Mouse (Mus musculus) embryonic facial prominence, embryonic 13.5 days (tissue): ENCODE measurements around the gene Cdc42se2. TPM values are rescaled to one million over a fixed set of nuclear protein-coding genes. Genes with fewer than 3 reads are reported as not detected.

Experiments
- ATAC-seq: fragments of 200-750 bp; cut with Nextera tagmentation; 2 replicates; pipeline ENCODE4 v1.8.0; 2017; ENCODE audit warnings: low read depth; ENCODE audit not compliant: insufficient number of reproducible peaks, insufficient read depth, low FRiP score, low TSS enrichment
- H3K27ac ChIP-seq: fragments of 300-500 bp; sonication (generic); 2 replicates; pipeline ENCODE4 v1.5.1; 2015; ENCODE audit warnings: moderate library complexity, mild to moderate bottlenecking, inconsistent platforms
- H3K27me3 ChIP-seq: fragments of 300-500 bp; sonication (generic); 2 replicates; pipeline ENCODE4 v1.6.1; 2015; ENCODE audit warnings: mild to moderate bottlenecking, inconsistent platforms
- H3K36me3 ChIP-seq: fragments of 300-500 bp; sonication (generic); 2 replicates; pipeline ENCODE4 v1.6.1; 2015; ENCODE audit warnings: mild to moderate bottlenecking, inconsistent platforms
- H3K4me1 ChIP-seq: fragments of 300-500 bp; sonication (generic); 2 replicates; pipeline ENCODE4 v1.6.1; 2015; ENCODE audit warnings: inconsistent platforms
- H3K4me2 ChIP-seq: fragments of 300-500 bp; sonication (generic); 2 replicates; pipeline ENCODE4 v1.6.1; 2015; ENCODE audit warnings: moderate library complexity, mild to moderate bottlenecking, inconsistent platforms
- H3K4me3 ChIP-seq: fragments of 300-500 bp; sonication (generic); 2 replicates; pipeline ENCODE4 v1.5.1; 2015; ENCODE audit warnings: mild to moderate bottlenecking, inconsistent platforms
- H3K9ac ChIP-seq: fragments of 300-500 bp; sonication (generic); 2 replicates; pipeline ENCODE4 v1.6.1; 2015; ENCODE audit warnings: mild to moderate bottlenecking, inconsistent platforms
- H3K9me3 ChIP-seq: fragments of 300-500 bp; sonication (generic); 2 replicates; pipeline ENCODE4 v1.6.1; 2016; ENCODE audit warnings: inconsistent platforms
- WGBS: fragments of 180-500 bp; shearing (Covaris S2); methylation state at CpG from one replicate; pipeline ENCODE4 v1.1.7; 2015; ENCODE audit warnings: mixed read lengths; 5-methylcytosine and 5-hydroxymethylcytosine counted together
- polyA plus RNA-seq: library from polyadenylated mRNA; unstranded; fragments of >200 nt; fragmentation: Nextera tagmentation; extraction: Ambion mirVana; gene quantifications from 2 replicates; pipeline ENCODE4 v1.2.1, GENCODE M21; 2015

The Cdc42se2 gene
- polyA plus RNA-seq, 1 experiment from 2014 or later, result 86.2 TPM

DNA sequence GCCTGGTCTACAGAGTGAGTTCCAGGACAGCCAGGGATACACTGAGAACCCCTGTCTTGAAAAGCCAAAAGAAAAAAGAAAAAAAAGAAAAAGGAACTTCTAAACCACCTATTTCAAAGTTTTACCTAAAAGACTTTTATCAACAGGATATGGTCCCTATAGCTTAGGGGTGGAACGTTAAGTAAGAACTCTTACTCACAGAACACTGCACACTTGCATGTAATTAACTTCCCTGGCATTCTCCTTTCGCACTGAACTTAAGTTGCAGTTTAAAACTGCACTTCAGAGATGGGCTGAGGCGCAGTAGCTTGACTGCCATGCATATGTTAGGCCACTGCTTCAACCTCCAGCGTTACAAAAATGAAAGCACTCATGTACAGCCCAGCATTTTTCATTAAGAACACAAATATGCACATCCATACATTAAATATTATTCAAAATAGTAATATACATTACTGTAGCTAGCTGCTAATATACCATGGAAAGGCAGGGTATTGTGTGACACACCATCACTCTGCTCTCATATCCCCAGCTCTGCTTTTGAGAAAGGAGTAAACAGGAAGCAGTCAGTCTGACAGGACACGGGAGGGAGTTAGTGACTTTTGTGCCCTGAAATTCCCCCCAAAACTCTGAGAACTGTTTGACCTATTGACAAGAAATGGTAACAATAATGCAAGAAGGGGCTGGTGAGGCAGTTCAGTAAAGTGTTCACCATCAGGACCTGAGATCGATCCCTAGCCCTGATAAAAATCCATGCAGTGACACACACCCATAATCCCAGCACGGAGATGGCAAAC is 13.0 kb downstream of the Cdc42se2 start:
- 75% methylated on average over 7 of the region's 7 CpGs for WGBS
- Histone ChIP-seq H3K27ac (no peak overlapping the region), H3K4me3 (no peak overlapping the region), H3K9ac (no peak overlapping the region), H3K4me1 (peaks cover 15% of the 10 kb centered on the region; the same call in 1 of the 2 replicates), H3K9me3 (no peaks in the 10 kb centered on the region), H3K36me3 (no peaks in the 10 kb centered on the region), H3K4me2 (no peak overlapping the region), H3K27me3 (no peaks in the 10 kb centered on the region)
- ATAC-seq, result no peak

DNA sequence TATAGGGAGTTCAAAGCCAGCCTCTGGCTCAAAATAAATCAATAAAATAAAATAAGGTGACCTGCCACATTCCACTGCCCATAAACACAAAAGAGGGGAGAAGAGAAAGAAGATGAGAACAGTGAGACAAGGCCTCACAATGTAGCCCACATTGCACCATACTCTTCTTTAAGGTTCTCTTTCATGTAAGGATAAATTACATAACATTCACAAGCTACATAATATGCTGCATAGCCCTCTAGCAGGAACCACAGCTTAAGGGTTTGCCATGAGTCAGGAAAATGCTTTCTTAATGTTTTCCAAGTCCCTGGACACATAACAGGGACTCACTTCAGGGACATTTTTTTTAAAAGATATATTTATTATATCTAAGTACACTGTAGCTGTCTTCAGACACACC is 15.9 kb downstream of the Cdc42se2 start:
- ATAC-seq, result no peak
- H3K27me3 ChIP-seq, result no peaks in the 10 kb centered on the region
- H3K9me3 ChIP-seq, result no peaks in the 10 kb centered on the region
- H3K27ac ChIP-seq, result no peak overlapping the region
- no peak overlapping the region for H3K4me2 ChIP-seq
- no peaks in the 10 kb centered on the region for H3K36me3 ChIP-seq
- H3K4me3 ChIP-seq, result no peak overlapping the region
- peaks cover 15% of the 10 kb centered on the region; the same call in 1 of the 2 replicates for H3K4me1 ChIP-seq
- H3K9ac ChIP-seq, result no peak overlapping the region

DNA sequence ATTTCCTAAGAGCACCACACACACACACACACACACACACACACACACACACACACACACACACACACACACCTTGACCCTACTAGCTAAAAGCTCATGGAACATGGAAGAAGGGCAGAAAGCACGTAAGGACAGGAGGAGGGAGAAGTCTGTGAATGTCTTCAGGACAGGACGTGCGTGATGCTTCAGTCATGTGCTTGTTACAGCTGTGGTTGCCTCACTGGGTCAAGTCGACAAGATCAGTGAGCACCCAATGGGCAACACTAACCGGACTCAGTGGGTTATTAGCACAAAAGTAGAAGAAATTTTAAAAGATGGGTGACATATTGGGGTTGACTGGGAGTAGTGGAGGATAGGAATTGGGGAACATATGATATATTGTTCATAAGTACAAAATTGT is 17.6 kb downstream of the Cdc42se2 start:
- no peaks in the 10 kb centered on the region for H3K27me3 ChIP-seq
- H3K27ac ChIP-seq, result no peak overlapping the region
- H3K36me3 ChIP-seq, result no peaks in the 10 kb centered on the region
- 84% methylated on average over 5 of the region's 5 CpGs for WGBS
- H3K4me1 ChIP-seq, result 0 out of 2 replicates have a peak, but pooled peaks cover 6% of the 10 kb centered on the region
- no peak overlapping the region for H3K9ac ChIP-seq
- no peak overlapping the region for H3K4me2 ChIP-seq
- H3K9me3 ChIP-seq, result no peaks in the 10 kb centered on the region
- no peak for ATAC-seq
- no peak overlapping the region for H3K4me3 ChIP-seq

DNA sequence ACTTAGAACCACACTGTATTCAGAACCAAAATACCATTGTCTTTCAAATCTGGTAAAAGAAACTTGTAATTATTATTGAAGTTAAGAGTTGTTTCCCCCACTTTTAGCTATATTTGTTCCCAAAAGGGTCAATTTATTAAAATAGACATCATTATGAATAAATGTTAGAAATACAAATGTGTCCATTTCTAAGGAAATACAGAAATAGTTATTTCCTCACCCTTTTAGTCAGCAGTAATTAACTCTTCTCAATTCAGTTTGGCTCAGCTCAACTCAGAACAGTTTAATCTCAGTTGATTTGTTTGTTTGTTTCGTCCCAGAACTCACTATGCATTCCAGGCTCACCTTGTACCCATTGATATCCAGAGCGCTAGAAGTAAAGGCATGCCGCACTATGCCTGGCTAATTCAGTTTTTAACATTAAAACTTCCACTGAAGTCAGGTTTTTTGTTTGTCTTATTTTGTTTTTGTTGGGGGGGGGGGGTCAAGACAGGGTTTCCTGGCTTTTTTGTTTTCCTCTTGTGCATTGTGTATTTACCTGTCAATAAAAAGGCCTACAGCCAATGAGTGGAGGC is 19.3 kb downstream of the Cdc42se2 start:
- Histone ChIP-seq H3K4me2 (no peak overlapping the region), H3K27me3 (no peaks in the 10 kb centered on the region), H3K9ac (no peak overlapping the region), H3K4me1 (0 out of 2 replicates have a peak, but pooled peaks cover 4% of the 10 kb centered on the region), H3K36me3 (no peaks in the 10 kb centered on the region), H3K4me3 (no peak overlapping the region), H3K9me3 (no peaks in the 10 kb centered on the region), H3K27ac (no peak overlapping the region)
- 84% methylated on average over 3 of the region's 3 CpGs for WGBS
- no peak for ATAC-seq

DNA sequence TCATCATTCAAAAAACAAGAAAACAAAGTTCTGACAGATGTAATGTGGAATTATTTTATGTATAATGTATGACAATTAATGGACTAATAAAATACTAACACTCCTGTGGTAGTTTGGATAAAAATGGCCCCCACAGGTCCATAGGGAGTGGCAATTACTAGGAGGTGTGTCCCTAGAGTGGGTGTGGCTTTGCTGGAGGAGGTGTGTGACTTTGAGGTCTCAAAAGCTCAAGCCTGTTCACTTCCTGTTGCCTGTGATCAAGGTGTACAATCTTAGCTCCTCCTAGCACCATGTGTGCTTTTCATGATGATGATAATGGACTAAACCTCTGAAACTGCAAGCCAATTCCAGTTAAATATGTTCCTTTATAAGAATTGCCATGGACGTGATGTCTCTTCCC is 22.7 kb downstream of the Cdc42se2 start:
- Histone ChIP-seq H3K9me3 (no peaks in the 10 kb centered on the region), H3K27me3 (no peaks in the 10 kb centered on the region), H3K4me2 (no peak overlapping the region), H3K27ac (no peak overlapping the region), H3K4me3 (no peak overlapping the region), H3K36me3 (no peaks in the 10 kb centered on the region), H3K9ac (no peak overlapping the region), H3K4me1 (peaks cover 7% of the 10 kb centered on the region)
- no peak for ATAC-seq
- WGBS, result 90% methylated on average over 1 of the region's 1 CpGs

DNA sequence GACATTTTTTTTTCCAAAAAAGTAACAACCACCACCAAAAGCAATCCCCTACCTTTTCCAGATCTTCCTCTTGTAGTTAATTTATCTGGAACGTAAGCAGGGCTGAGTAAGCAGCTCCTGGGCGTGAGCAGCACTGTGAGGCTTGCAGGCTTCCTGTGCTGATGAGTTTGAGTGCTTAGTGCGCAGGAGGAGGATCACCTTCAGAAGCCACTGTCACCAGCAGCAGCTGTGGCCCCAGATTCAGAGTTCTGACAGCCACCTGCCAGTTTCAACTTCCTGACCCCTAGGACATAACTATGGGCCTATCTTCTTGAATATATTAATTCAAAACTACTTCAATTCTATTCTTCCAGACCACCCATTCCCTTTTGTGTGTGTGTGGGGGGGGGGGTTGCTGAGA is 23.4 kb downstream of the Cdc42se2 start:
- Histone ChIP-seq H3K9me3 (no peaks in the 10 kb centered on the region), H3K27me3 (no peaks in the 10 kb centered on the region), H3K4me1 (peaks cover 7% of the 10 kb centered on the region), H3K4me2 (no peak overlapping the region), H3K36me3 (no peaks in the 10 kb centered on the region), H3K4me3 (no peak overlapping the region), H3K27ac (no peak overlapping the region), H3K9ac (no peak overlapping the region)
- 67% methylated on average over 3 of the region's 3 CpGs for WGBS
- no peak for ATAC-seq

DNA sequence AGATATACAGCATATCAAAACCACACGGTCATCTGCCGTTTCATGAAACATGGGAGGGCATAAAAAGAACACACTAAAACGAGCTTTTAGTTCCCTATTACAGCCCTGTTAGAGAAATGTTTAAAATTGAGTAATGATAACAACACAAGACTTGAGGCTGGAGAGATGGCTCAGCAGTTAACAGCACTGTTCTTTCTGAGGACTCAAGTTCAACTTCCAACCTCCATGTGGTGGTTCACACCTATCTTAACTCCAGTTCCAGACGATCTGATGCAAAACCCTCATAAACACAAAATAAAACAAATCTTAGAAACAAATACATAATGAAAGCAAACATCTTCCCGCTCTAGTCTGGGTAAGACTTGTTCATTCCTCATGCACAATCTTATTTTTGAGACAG is 24.7 kb downstream of the Cdc42se2 start:
- Histone ChIP-seq H3K4me2 (no peak overlapping the region), H3K27me3 (no peaks in the 10 kb centered on the region), H3K9me3 (no peaks in the 10 kb centered on the region), H3K4me3 (no peak overlapping the region), H3K27ac (no peak overlapping the region), H3K9ac (no peak overlapping the region), H3K36me3 (no peaks in the 10 kb centered on the region), H3K4me1 (peaks cover 7% of the 10 kb centered on the region)
- ATAC-seq, result no peak
- 92% methylated on average over 5 of the region's 5 CpGs for WGBS

DNA sequence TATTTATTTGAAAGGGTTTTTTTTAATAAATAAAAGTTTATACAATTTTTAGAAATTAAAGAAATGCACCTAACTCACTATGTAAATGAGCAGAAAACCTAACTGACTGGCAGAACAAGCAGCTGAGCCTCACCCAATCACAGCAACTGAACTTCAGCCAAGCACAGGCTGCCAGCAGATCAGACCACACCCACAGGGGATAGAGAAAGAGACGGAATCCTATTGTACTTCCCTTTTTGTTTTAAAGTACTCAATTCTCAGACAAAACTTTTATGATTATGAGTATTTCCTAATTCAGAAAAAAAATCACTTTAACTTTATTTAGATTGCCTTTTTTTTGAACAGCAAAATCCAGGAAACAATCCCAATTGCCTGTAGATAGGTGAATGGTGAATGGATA is 29.5 kb downstream of the Cdc42se2 start:
- H3K27ac ChIP-seq, result no peak overlapping the region
- H3K4me3 ChIP-seq, result no peak overlapping the region
- no peak for ATAC-seq
- WGBS, result 40% methylated on average over 1 of the region's 1 CpGs
- H3K36me3 ChIP-seq, result peaks cover 19% of the 10 kb centered on the region
- H3K9me3 ChIP-seq, result no peaks in the 10 kb centered on the region; the same call in 1 of the 2 replicates
- no peak overlapping the region for H3K4me2 ChIP-seq
- no peaks in the 10 kb centered on the region for H3K27me3 ChIP-seq
- H3K9ac ChIP-seq, result no peak overlapping the region
- H3K4me1 ChIP-seq, result peaks cover 7% of the 10 kb centered on the region

DNA sequence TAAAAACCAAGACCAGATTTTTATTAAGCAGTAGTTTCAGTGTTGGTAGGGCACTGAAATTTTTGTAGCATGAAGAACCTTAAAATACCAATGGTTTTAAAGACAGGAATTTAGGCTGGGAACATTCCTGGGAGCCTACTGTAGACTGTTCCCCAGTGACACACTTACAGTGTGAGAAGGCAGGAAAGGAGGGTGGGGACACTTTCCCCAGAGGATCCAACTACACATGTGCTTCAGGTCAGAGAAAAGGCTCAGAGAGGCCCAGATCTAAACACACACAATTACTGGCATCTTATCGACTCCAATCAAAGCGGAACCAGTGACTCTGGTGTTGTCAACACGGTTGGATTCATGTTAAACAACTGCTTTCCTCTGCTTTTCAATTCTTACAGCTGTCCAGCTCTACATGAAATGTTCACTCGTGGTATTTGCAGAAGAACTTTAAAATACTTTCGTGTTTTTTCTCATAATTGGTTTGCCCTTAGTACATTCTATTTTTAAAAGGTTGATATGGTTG is 32.3 kb downstream of the Cdc42se2 start:
- H3K27ac ChIP-seq, result no peak overlapping the region
- 0 out of 2 replicates have a peak, but pooled peaks cover 3% of the 10 kb centered on the region for H3K4me1 ChIP-seq
- 81% methylated on average over 5 of the region's 5 CpGs for WGBS
- peaks cover 25% of the 10 kb centered on the region for H3K36me3 ChIP-seq
- H3K27me3 ChIP-seq, result no peaks in the 10 kb centered on the region
- no peak overlapping the region for H3K4me2 ChIP-seq
- no peak overlapping the region for H3K4me3 ChIP-seq
- H3K9ac ChIP-seq, result no peak overlapping the region
- H3K9me3 ChIP-seq, result no peaks in the 10 kb centered on the region; the same call in 1 of the 2 replicates
- ATAC-seq, result no peak

DNA sequence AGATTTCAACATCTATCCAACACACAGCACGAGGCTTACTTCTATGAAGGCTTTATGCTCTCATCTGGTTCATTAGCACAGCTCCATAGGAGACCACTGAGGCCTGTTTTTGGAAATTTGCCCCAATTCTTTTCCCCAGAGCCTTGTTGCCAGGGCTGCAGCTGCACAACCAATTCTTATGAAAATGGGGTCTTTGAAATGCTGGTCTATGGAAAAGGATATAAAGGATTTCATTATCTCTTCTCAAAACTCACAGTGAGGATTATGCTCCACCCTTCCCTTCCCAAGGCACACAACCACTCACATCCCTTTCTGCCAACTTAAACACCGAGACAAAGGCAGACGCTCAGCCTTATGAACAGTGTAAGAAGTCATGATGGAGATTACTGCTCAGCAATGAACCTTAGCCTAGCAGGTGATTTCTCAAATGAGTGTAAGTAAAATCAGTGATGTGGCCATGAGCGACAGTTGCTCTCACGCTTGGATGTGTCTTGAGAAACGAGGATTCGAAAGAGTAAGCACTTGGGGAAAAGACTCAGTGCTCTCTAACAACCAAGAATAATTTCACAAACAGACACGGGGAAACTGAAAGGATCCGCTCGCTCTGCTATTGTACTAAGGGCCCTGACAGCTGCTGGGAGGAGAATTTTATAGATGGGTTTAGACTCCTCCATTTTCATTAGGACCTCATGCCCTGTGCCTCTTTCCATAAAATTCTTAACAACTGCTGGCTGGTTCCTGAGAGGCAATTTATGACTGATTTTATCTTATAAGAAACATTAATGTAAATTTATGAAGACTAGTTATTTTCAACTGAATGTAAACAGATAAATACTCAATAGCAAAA is 33.0 kb downstream of the Cdc42se2 start:
- Histone ChIP-seq H3K36me3 (peaks cover 27% of the 10 kb centered on the region), H3K9ac (no peak overlapping the region), H3K27me3 (no peaks in the 10 kb centered on the region), H3K4me3 (no peak overlapping the region), H3K9me3 (no peaks in the 10 kb centered on the region; the same call in 1 of the 2 replicates), H3K27ac (no peak overlapping the region), H3K4me1 (0 out of 2 replicates have a peak, but pooled peaks cover 3% of the 10 kb centered on the region), H3K4me2 (no peak overlapping the region)
- 86% methylated on average over 10 of the region's 10 CpGs for WGBS
- ATAC-seq, result no peak

DNA sequence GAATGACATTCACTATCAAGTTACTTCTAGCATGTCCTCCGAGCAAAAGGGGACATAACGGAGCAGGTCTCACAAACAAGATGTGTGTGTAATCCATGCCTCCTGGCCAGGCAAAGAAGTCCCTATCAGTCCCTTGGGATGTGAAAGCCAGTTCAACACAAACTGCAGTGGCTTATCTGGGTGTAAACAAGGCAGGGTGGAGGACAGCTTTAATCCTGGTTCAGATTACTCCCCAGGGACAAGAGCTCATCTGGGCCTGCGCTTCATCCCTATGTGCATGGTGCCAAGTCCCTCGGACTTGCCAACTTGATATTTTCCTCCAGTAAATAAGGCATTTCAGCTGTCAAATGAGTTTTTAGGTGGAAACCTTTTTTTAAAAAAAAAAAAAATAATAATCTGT is 36.0 kb downstream of the Cdc42se2 start:
- Histone ChIP-seq H3K4me1 (0 out of 2 replicates have a peak, but pooled peaks cover 3% of the 10 kb centered on the region), H3K9me3 (no peaks in the 10 kb centered on the region; the same call in 1 of the 2 replicates), H3K4me3 (no peak overlapping the region), H3K36me3 (peaks cover 47% of the 10 kb centered on the region), H3K4me2 (no peak overlapping the region), H3K9ac (no peak overlapping the region), H3K27ac (no peak overlapping the region), H3K27me3 (no peaks in the 10 kb centered on the region)
- no peak for ATAC-seq
- WGBS, result 69% methylated on average over 4 of the region's 4 CpGs
